Mouse (Mus musculus) MEL (cell line): ENCODE measurements around the gene Fam184a. TPM values are rescaled to one million over a fixed set of nuclear protein-coding genes. Genes with fewer than 3 reads are reported as not detected.

Experiments
- DNase-seq: peaks from one replicate; pipeline ENCODE4 v3.0.0; 2011; ENCODE audit warnings: low read depth, low spot score
- H3K27ac ChIP-seq: 2 replicates; pipeline ENCODE4 v1.5.1; 2012; ENCODE audit warnings: low read depth, mild to moderate bottlenecking, control low read depth, low read length, moderate library complexity; ENCODE audit not compliant: control insufficient read depth
- H3K27me3 ChIP-seq, 2 experiments: fragments of 150-350 bp in 1 of 2; sonication (generic) in 1 of 2; 2 replicates each; pipeline ENCODE4 v1.6.1; 2012; ENCODE audit warnings: low read length in 2 of 2, mild to moderate bottlenecking in 2 of 2, improper control_type of control experiment in 1 of 2, moderate library complexity in 1 of 2; ENCODE audit not compliant: insufficient read depth in 2 of 2, control insufficient read depth in 1 of 2
- H3K36me3 ChIP-seq, 2 experiments: 2 replicates each; pipeline ENCODE4 v1.6.1; 2012 to 2014; ENCODE audit warnings: low read length in 2 of 2, improper control_type of control experiment in 1 of 2, inconsistent platforms in 1 of 2, mild to moderate bottlenecking in 1 of 2; ENCODE audit not compliant: insufficient read depth in 2 of 2, control insufficient read depth in 1 of 2
- H3K4me1 ChIP-seq, 2 experiments: fragments of 150-350 bp in 1 of 2; sonication (generic) in 1 of 2; 2 replicates each; pipeline ENCODE4 v1.6.1; 2012; ENCODE audit warnings: low read length in 2 of 2, improper control_type of control experiment in 1 of 2, mild to moderate bottlenecking in 1 of 2; ENCODE audit not compliant: insufficient read depth in 2 of 2, control insufficient read depth in 1 of 2
- H3K4me3 ChIP-seq, 2 experiments: fragments of 150-350 bp in 1 of 2; sonication (generic) in 1 of 2; 2 replicates each; pipeline ENCODE4 v1.5.1; 2012; ENCODE audit warnings: low read depth in 2 of 2, low read length in 2 of 2, mild to moderate bottlenecking in 2 of 2, moderate library complexity in 2 of 2, control low read depth in 1 of 2, improper control_type of control experiment in 1 of 2; ENCODE audit not compliant: control insufficient read depth in 1 of 2, insufficient read depth in 1 of 2
- H3K79me2 ChIP-seq: 2 replicates; pipeline ENCODE4 v1.6.1; 2012; ENCODE audit warnings: mild to moderate bottlenecking, low read length, moderate library complexity; ENCODE audit not compliant: control insufficient read depth, poor library complexity, insufficient read depth
- H3K9ac ChIP-seq: 2 replicates; pipeline ENCODE4 v1.6.1; 2012; ENCODE audit warnings: low read depth, mild to moderate bottlenecking, control low read depth, low read length, moderate library complexity; ENCODE audit not compliant: control insufficient read depth, poor library complexity, severe bottlenecking
- H3K9me3 ChIP-seq: fragments of 150-350 bp; sonication (generic); replicated peaks from 2 replicates; pipeline ENCODE4 v1.6.1; 2012; ENCODE audit warnings: mild to moderate bottlenecking, low read length, improper control_type of control experiment, moderate library complexity; ENCODE audit not compliant: insufficient read depth
- BHLHE40 ChIP-seq: IDR thresholded peaks from 2 replicates; pipeline ENCODE4 v1.6.1; 2012; ENCODE audit warnings: low read depth, mild to moderate bottlenecking, inconsistent platforms, low read length, improper control_type of control experiment, borderline replicate concordance
- CHD2 ChIP-seq: IDR thresholded peaks from 2 replicates; pipeline ENCODE4 v1.6.1; 2011; ENCODE audit warnings: low read length, improper control_type of control experiment
- CTCF ChIP-seq, 3 experiments: IDR thresholded peaks in 2 of 3; conservative IDR thresholded peaks in 1 of 3; 2 replicates each; pipeline ENCODE4 v1.5.1; 2011 to 2012; ENCODE audit warnings: low read length in 3 of 3, low read depth in 2 of 3, mild to moderate bottlenecking in 2 of 3, improper control_type of control experiment in 1 of 3, inconsistent platforms in 1 of 3, mixed read lengths in 1 of 3, moderate library complexity in 1 of 3; ENCODE audit not compliant: control insufficient read depth in 1 of 3, insufficient read depth in 1 of 3, poor library complexity in 1 of 3, severe bottlenecking in 1 of 3
- ELF1 ChIP-seq: IDR thresholded peaks from 2 replicates; pipeline ENCODE4 v1.6.1; 2014; ENCODE audit warnings: low read depth, mild to moderate bottlenecking, inconsistent platforms, low read length, improper control_type of control experiment, moderate library complexity
- EP300 ChIP-seq, 2 experiments: IDR thresholded peaks; 2 replicates each; pipeline ENCODE4 v1.6.1; 2011; ENCODE audit warnings: improper control_type of control experiment in 2 of 2, low read length in 2 of 2, low read depth in 1 of 2, mild to moderate bottlenecking in 1 of 2
- ETS1 ChIP-seq: IDR thresholded peaks from 2 replicates; pipeline ENCODE4 v1.6.1; 2012; ENCODE audit warnings: low read depth, mild to moderate bottlenecking, inconsistent platforms, low read length, improper control_type of control experiment, moderate library complexity
- GABPA ChIP-seq: IDR thresholded peaks from 2 replicates; pipeline ENCODE4 v1.6.1; 2012; ENCODE audit warnings: low read depth, mild to moderate bottlenecking, inconsistent platforms, low read length, improper control_type of control experiment, moderate library complexity
- GATA1 ChIP-seq: IDR thresholded peaks from 2 replicates; pipeline ENCODE4 v1.6.1; 2011; ENCODE audit warnings: low read depth, low read length, improper control_type of control experiment
- HCFC1 ChIP-seq: IDR thresholded peaks from 2 replicates; pipeline ENCODE4 v1.6.1; 2012; ENCODE audit warnings: low read depth, mild to moderate bottlenecking, inconsistent platforms, low read length, improper control_type of control experiment, moderate library complexity
- JUND ChIP-seq: IDR thresholded peaks from 2 replicates; pipeline ENCODE4 v1.6.1; 2011; ENCODE audit warnings: low read depth, mild to moderate bottlenecking, improper control_type of control experiment, low read length
- KAT2A ChIP-seq: conservative IDR thresholded peaks from 2 replicates; pipeline ENCODE4 v1.6.1; 2012; ENCODE audit warnings: low read depth, low read length, improper control_type of control experiment, inconsistent platforms
- MAFK ChIP-seq: IDR thresholded peaks from 2 replicates; pipeline ENCODE4 v1.6.1; 2011; ENCODE audit warnings: low read depth, mild to moderate bottlenecking, low read length, improper control_type of control experiment, borderline replicate concordance
- MEF2A ChIP-seq: IDR thresholded peaks from 2 replicates; pipeline ENCODE4 v1.6.1; 2014; ENCODE audit warnings: low read depth, mild to moderate bottlenecking, inconsistent platforms, low read length, improper control_type of control experiment; ENCODE audit not compliant: poor library complexity, insufficient replicate concordance, severe bottlenecking; ENCODE audit errors: extremely low read depth
- MYB ChIP-seq: IDR thresholded peaks from 2 replicates; pipeline ENCODE4 v1.6.1; 2011; ENCODE audit warnings: mild to moderate bottlenecking, low read depth, low read length, improper control_type of control experiment
- RAD21 ChIP-seq: IDR thresholded peaks from 2 replicates; pipeline ENCODE4 v1.6.1; 2011; ENCODE audit warnings: mild to moderate bottlenecking, low read depth, low read length, improper control_type of control experiment
- RCOR1 ChIP-seq: IDR thresholded peaks from 2 replicates; pipeline ENCODE4 v1.6.1; 2012; ENCODE audit warnings: low read depth, mild to moderate bottlenecking, inconsistent platforms, low read length, improper control_type of control experiment
- SIN3A ChIP-seq: IDR thresholded peaks from 2 replicates; pipeline ENCODE4 v1.6.1; 2012; ENCODE audit warnings: low read length, improper control_type of control experiment, inconsistent platforms
- SMC3 ChIP-seq: IDR thresholded peaks from 2 replicates; pipeline ENCODE4 v1.6.1; 2011; ENCODE audit warnings: low read depth, low read length, improper control_type of control experiment
- TAL1 ChIP-seq: IDR thresholded peaks from 2 replicates; pipeline ENCODE4 v1.6.1; 2012; ENCODE audit warnings: mild to moderate bottlenecking, inconsistent platforms, low read length, moderate library complexity, mixed read lengths
- TBP ChIP-seq: IDR thresholded peaks from 2 replicates; pipeline ENCODE4 v1.8.0; 2011; ENCODE audit warnings: low read depth, low read length, improper control_type of control experiment
- TCF12 ChIP-seq: IDR thresholded peaks from 2 replicates; pipeline ENCODE4 v1.6.1; 2014; ENCODE audit warnings: low read depth, mild to moderate bottlenecking, inconsistent platforms, low read length, improper control_type of control experiment, moderate library complexity
- USF2 ChIP-seq, 2 experiments: IDR thresholded peaks; 2 replicates each; pipeline ENCODE4 v1.6.1; 2011 to 2012; ENCODE audit warnings: improper control_type of control experiment in 2 of 2, low read length in 2 of 2, borderline replicate concordance in 1 of 2, inconsistent platforms in 1 of 2, low read depth in 1 of 2, mild to moderate bottlenecking in 1 of 2; ENCODE audit not compliant: insufficient read depth in 1 of 2
- ZC3H11A ChIP-seq: IDR thresholded peaks from 2 replicates; pipeline ENCODE4 v1.6.1; 2012; ENCODE audit warnings: low read depth, mild to moderate bottlenecking, inconsistent platforms, low read length, improper control_type of control experiment
- ZKSCAN1 ChIP-seq: IDR thresholded peaks from 2 replicates; pipeline ENCODE4 v1.6.1; 2012; ENCODE audit warnings: low read depth, mild to moderate bottlenecking, inconsistent platforms, low read length, improper control_type of control experiment, moderate library complexity
- ZNF384 ChIP-seq: IDR thresholded peaks from 2 replicates; pipeline ENCODE4 v1.6.1; 2012; ENCODE audit warnings: low read depth, mild to moderate bottlenecking, inconsistent platforms, low read length, improper control_type of control experiment
- polyA plus RNA-seq, 2 experiments: library from polyadenylated mRNA; stranded (reverse) in 1 of 2; unstranded in 1 of 2; fragments of >175 nt in 1 of 2; fragments of >200 nt in 1 of 2; gene quantifications; 2 replicates each; pipeline versions ENCODE4 v1.2.1 to v1.2.4; 2012; ENCODE audit warnings: low replicate concordance in 2 of 2, low read depth in 1 of 2; ENCODE audit not compliant: insufficient read length in 2 of 2, insufficient read depth in 1 of 2, missing spikeins in 1 of 2
- total RNA-seq: library from RNA; depleted of rRNA; stranded (reverse); fragments of 300-350 nt; gene quantifications from 2 replicates; pipeline ENCODE4 v1.2.3, GENCODE M21; 2012

Fam184a gene
- total and polyA plus RNA-seq, 3 experiments = not detected

GRCm38 (mm10) chr10:53752723-53753122, 1.8 kb upstream of the Fam184a start:
- H3K9me3 ChIP-seq = no peaks in the 10 kb centered on the region
- TF ChIP-seq MYB = peak; percentile 43; the same call in 1 of the 2 replicates
- TF ChIP-seq SIN3A = peak; percentile 68
- TF ChIP-seq BHLHE40 = no peak
- TF ChIP-seq MEF2A = 0 out of 2 replicates have a peak, but pooled peaks have one; percentile 4
- no peak for TF ChIP-seq ELF1
- peak; percentile 88 to 93 for TF ChIP-seq EP300 (IDR thresholded peaks at IDR 0.05; ENCODE audit: low read depth in 1 of 2, low read length in 2 of 2)
- 0 out of 2 replicates have a peak, but pooled peaks have one; percentile 26 for TF ChIP-seq HCFC1
- peak; percentile 84 for TF ChIP-seq TCF12
- no peak; the same call in 1 of the 2 replicates for TF ChIP-seq MAFK
- TF ChIP-seq CTCF (IDR thresholded peaks at IDR 0.05 in 2 of 3, conservative IDR thresholded peaks at IDR 0.05 in 1 of 3; ENCODE audit: control insufficient read depth in 1 of 3, insufficient read depth in 1 of 3, low read depth in 2 of 3, low read length in 3 of 3, poor library complexity in 1 of 3, severe bottlenecking in 1 of 3) = peak in 1 of 3 experiments; percentile 29; a peak in 1 of 6 replicates
- peak; percentile 64 for TF ChIP-seq ETS1
- TF ChIP-seq GATA1 = peak; percentile 86
- TF ChIP-seq JUND = no peak
- TF ChIP-seq RAD21 = peak; percentile 45
- H3K4me3 ChIP-seq = no peak overlapping the region
- peak; percentile 67 for DNase-seq
- H3K9ac ChIP-seq = no peak overlapping the region
- H3K79me2 ChIP-seq = no peaks in the 10 kb centered on the region
- H3K36me3 ChIP-seq = peaks cover 0 to 10% of the 10 kb centered on the region in 2 experiments; a peak in 2 of 4 replicates
- no peaks in the 10 kb centered on the region for H3K27me3 ChIP-seq
- peaks cover 0 to 5% of the 10 kb centered on the region in 2 experiments for H3K4me1 ChIP-seq
- peak overlapping the region; percentile 49; the same call in 1 of the 2 replicates for H3K27ac ChIP-seq

- no peak overlapping the region for H3K4me3 ChIP-seq
- no peaks in the 10 kb centered on the region for H3K9me3 ChIP-seq
- H3K27ac ChIP-seq = no peak overlapping the region
- DNase-seq = no peak
- peaks cover 0 to 5% of the 10 kb centered on the region in 2 experiments for H3K4me1 ChIP-seq
- no peaks in the 10 kb centered on the region for H3K27me3 ChIP-seq
- peaks cover 0 to 10% of the 10 kb centered on the region in 2 experiments; a peak in 2 of 4 replicates for H3K36me3 ChIP-seq
- no peak overlapping the region for H3K9ac ChIP-seq
- TF ChIP-seq TBP = no peak
- no peak for TF ChIP-seq TAL1
- no peak for TF ChIP-seq ETS1
- no peak for TF ChIP-seq GABPA
- TF ChIP-seq SIN3A = no peak
- TF ChIP-seq HCFC1 = no peak
- TF ChIP-seq CTCF (IDR thresholded peaks at IDR 0.05 in 2 of 3, conservative IDR thresholded peaks at IDR 0.05 in 1 of 3; ENCODE audit: control insufficient read depth in 1 of 3, insufficient read depth in 1 of 3, low read depth in 2 of 3, low read length in 3 of 3, poor library complexity in 1 of 3, severe bottlenecking in 1 of 3) = no peak
- TF ChIP-seq ZKSCAN1 = no peak
- no peak for TF ChIP-seq KAT2A
- TF ChIP-seq CHD2 = no peak
- TF ChIP-seq USF2 (IDR thresholded peaks at IDR 0.05; ENCODE audit: borderline replicate concordance in 1 of 2, insufficient read depth in 1 of 2, low read depth in 1 of 2, low read length in 2 of 2) = no peak
- no peak for TF ChIP-seq ZNF384
- TF ChIP-seq RCOR1 = no peak
- TF ChIP-seq SMC3 = no peak
- TF ChIP-seq GATA1 = no peak
- no peak for TF ChIP-seq ZC3H11A
- TF ChIP-seq MEF2A = no peak
- no peaks in the 10 kb centered on the region for H3K79me2 ChIP-seq
These were observed 508 bp downstream of the Fam184a start for GRCm38 (mm10) chr10:53750275-53750954.
